Mouse (Mus musculus): ENCODE measurements around the gene Gpr171. TPM values are rescaled to one million over a fixed set of nuclear protein-coding genes. Genes with fewer than 3 reads are reported as not detected.
"Not testable (repeated sequence)": the region's sequence is repeated elsewhere in the genome, so short reads cannot be mapped to it uniquely, and the experiment has no call there.

The Gpr171 gene
- total and polyA plus RNA-seq, 3 experiments: 12.6 to 59.4 (median 20.9) TPM

DNA sequence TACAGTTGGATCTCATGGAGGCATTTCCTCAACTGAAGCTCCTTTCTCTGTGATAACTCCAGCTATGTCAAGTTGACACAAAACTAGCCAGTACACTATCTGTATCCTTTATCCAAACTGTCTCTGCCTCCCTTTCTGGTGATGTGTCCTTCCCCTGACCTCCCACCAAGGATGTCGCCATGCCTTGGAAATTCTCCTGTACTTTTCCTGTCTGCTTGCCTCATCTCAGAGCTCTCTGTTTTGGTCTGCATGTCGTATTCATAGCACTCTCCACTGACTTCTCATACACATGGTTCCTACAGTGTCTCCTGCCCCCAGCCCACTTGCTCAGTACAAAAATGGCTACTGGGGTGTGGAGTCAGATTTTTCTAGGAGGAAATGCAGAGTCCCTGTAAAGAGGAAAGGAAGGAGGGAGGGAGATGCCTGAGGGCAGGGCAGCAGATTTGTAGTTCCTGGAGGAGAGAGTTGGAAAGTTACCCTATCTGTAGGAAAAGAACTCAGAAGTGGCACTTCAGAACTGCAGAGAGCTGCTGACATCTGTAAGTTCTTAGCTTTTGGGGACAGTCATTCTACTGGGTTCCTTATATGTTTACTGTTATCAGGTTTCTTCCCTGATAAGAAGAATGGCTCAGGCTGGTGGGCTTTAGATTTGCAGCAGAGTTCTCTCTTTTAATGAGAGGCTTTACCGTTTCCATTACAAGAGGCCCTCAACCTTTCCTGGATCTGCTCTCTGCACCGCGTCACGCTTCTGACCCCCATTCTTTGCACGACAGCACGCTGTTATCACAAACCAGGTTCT lies 40.1 kb upstream of the Gpr171 start:
- no peaks in the 10 kb centered on the region for H3K9me3 ChIP-seq (replicated peaks; ENCODE audit: low read length)
- H3K9ac ChIP-seq (ENCODE audit: insufficient read depth, low read depth): no peak overlapping the region
- no peak overlapping the region for H3K27ac ChIP-seq (ENCODE audit: insufficient read depth, low read depth)
- TF ChIP-seq MAZ (IDR thresholded peaks at IDR 0.05; ENCODE audit: low read depth, low read length) (no peak), PAX5 (IDR thresholded peaks at IDR 0.05; ENCODE audit: low read length) (no peak), ZMIZ1 (IDR thresholded peaks at IDR 0.05; ENCODE audit: low read depth, low read length) (no peak), ETS1 (conservative IDR thresholded peaks at IDR 0.05; ENCODE audit: low read depth, low read length) (no peak), BHLHE40 (IDR thresholded peaks at IDR 0.05; ENCODE audit: low read depth, low read length) (no peak), MXI1 (IDR thresholded peaks at IDR 0.05; ENCODE audit: low read depth, low read length) (no peak), GABPA (IDR thresholded peaks at IDR 0.05; ENCODE audit: insufficient replicate concordance, low read depth, low read length) (no peak), ZKSCAN1 (IDR thresholded peaks at IDR 0.05; ENCODE audit: borderline replicate concordance, low read depth, low read length) (no peak), UBTF (IDR thresholded peaks at IDR 0.05; ENCODE audit: low read depth, low read length) (no peak), MEF2A (IDR thresholded peaks at IDR 0.05; ENCODE audit: borderline replicate concordance, low read depth, low read length) (no peak), EP300 (IDR thresholded peaks at IDR 0.05; ENCODE audit: low read length) (no peak), MAFK (IDR thresholded peaks at IDR 0.05; ENCODE audit: insufficient replicate concordance, low read length) (no peak), POLR2A (IDR thresholded peaks at IDR 0.05; ENCODE audit: low read depth, low read length) (no peak), JUND (conservative IDR thresholded peaks at IDR 0.05; ENCODE audit: low read depth, low read length) (no peak)
- no peaks in the 10 kb centered on the region for H3K36me3 ChIP-seq (replicated peaks in 1 of 2; ENCODE audit: control insufficient read depth in 1 of 2, insufficient read depth in 1 of 2, low read length in 1 of 2)
- no peaks in the 10 kb centered on the region for H3K27me3 ChIP-seq (replicated peaks)
- no peak overlapping the region for H3K4me2 ChIP-seq (ENCODE audit: insufficient read depth, low read depth, poor library complexity, severe bottlenecking)
- in situ Hi-C loops (cut with MboI; ENCODE audit: low pct_ligation_motif_present, low pct_unique_long_range_greater_than_20kb, low sequenced_read_pairs) (no loop called here), dilution Hi-C loops (cut with MboI; ENCODE audit: extremely low pct_ligation_motif_present, extremely low pct_unique_long_range_greater_than_20kb, low sequenced_read_pairs) (no loop called here)
- no peaks in the 10 kb centered on the region for H3K79me2 ChIP-seq (replicated peaks; ENCODE audit: control insufficient read depth, extremely low read depth, insufficient read depth, poor library complexity, severe bottlenecking)
- peaks cover 0 to 3% of the 10 kb centered on the region in 2 experiments; a peak in 1 of 4 replicates for H3K4me1 ChIP-seq (ENCODE audit: control insufficient read depth in 1 of 2, insufficient read depth in 2 of 2)
- DNase-seq (ENCODE audit: extremely low read depth): no peak
- H3K4me3 ChIP-seq (replicated peaks in 1 of 3; ENCODE audit: low read depth in 2 of 3, low read length in 2 of 3, poor library complexity in 1 of 3): no peak overlapping the region

DNA sequence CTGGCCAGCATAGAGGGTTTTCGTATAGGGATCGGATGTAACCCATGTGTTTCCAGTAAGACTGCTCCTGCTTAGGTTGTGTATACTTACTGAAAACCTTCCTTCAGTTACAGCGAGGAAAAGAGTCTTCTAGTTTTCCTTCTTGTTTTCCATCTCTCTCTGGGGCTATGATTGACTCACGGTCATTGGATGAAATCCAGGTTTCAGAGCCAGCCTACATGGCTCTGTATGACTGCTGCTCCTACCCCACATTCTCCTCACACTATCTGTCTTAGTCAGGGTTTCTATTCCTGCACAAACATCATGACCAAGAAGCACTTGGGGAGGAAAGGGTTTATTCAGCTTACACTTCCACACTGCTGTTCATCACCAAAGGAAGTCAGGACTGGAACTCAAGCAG lies 39.3 kb upstream of the Gpr171 start:
- H3K27ac ChIP-seq (ENCODE audit: insufficient read depth, low read depth); H3K9me3 ChIP-seq (replicated peaks; ENCODE audit: low read length); in situ Hi-C loops (cut with MboI; ENCODE audit: low pct_ligation_motif_present, low pct_unique_long_range_greater_than_20kb, low sequenced_read_pairs); H3K4me2 ChIP-seq (ENCODE audit: insufficient read depth, low read depth, poor library complexity, severe bottlenecking); H3K79me2 ChIP-seq (replicated peaks; ENCODE audit: control insufficient read depth, extremely low read depth, insufficient read depth, poor library complexity, severe bottlenecking); H3K36me3 ChIP-seq (replicated peaks in 1 of 2; ENCODE audit: control insufficient read depth in 1 of 2, insufficient read depth in 1 of 2, low read length in 1 of 2); H3K9ac ChIP-seq (ENCODE audit: insufficient read depth, low read depth); DNase-seq (ENCODE audit: extremely low read depth); H3K4me3 ChIP-seq (replicated peaks in 1 of 3; ENCODE audit: low read depth in 2 of 3, low read length in 2 of 3, poor library complexity in 1 of 3); H3K27me3 ChIP-seq (replicated peaks); H3K4me1 ChIP-seq (ENCODE audit: control insufficient read depth in 1 of 2, insufficient read depth in 2 of 2); dilution Hi-C loops (cut with MboI; ENCODE audit: extremely low pct_ligation_motif_present, extremely low pct_unique_long_range_greater_than_20kb, low sequenced_read_pairs): not testable (repeated sequence)
